In the genomic region with DNA sequence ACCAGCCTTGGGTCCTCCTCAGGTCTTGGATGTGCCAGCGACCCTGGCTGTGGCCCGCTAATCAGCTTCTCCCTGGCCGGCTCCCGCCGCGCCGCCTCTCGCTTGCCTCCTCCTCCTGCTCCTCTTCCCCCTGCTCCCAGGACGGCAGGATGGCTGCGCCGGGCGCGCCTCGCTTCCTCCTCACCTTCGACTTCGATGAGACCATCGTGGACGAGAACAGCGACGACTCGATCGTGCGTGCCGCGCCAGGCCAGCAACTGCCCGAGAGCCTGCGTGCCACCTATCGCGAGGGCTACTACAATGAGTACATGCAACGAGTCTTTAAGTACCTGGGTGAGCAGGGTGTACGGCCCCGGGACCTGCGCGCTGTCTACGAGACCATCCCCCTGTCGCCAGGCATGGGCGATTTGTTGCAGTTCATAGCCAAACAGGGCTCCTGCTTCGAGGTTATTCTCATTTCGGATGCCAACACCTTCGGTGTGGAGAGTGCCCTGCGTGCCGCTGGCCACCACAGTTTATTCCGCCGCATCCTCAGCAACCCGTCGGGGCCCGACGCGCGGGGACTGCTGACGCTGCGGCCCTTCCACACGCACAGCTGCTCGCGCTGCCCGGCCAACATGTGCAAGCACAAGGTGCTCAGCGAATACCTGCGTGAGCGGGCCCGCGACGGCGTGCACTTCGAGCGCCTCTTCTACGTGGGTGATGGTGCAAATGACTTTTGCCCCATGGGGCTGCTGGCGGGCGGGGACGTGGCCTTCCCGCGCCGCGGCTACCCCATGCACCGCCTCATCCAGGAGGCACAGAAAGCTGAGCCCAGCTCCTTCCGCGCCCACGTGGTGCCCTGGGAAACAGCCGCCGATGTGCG, we compare ENCODE assay signal across 8 mouse cellular contexts. TPM values are rescaled to one million over a fixed set of nuclear protein-coding genes. Genes with fewer than 3 reads are reported as not detected.
A peak's percentile ranks its signal among the peaks of the same experiment; 100 is the strongest.
DNase-seq lines count a peak whose midpoint lies in the region; ATAC-seq and TF ChIP-seq lines count a peak whose summit lies in the region.

No protein-coding gene starts in this region.

- WGBS in spleen, adult 2 months: 6% methylated on average over 80 of the region's 80 CpGs
- WGBS in forebrain, embryonic 15.5 days: 2% methylated on average over 80 of the region's 80 CpGs
- WGBS in limb, embryonic 10.5 days: 4% methylated on average over 80 of the region's 80 CpGs
- WGBS in neural tube, embryonic 13.5 days: 2% methylated on average over 80 of the region's 80 CpGs

- no peak for TF ChIP-seq CTCF in spleen, adult 2 months (IDR thresholded peaks at IDR 0.05; ENCODE audit: extremely low read depth, insufficient read depth, insufficient read length, insufficient replicate concordance)

- no peaks in the 10 kb centered on the region for H3K9me3 ChIP-seq in forebrain, embryonic 15.5 days
- no peaks in the 10 kb centered on the region for H3K9me3 ChIP-seq in limb, embryonic 10.5 days (replicated peaks)
- no peaks in the 10 kb centered on the region for H3K9me3 ChIP-seq in neural tube, embryonic 13.5 days

- H3K9ac ChIP-seq in forebrain, embryonic 15.5 days (replicated peaks): peak overlapping the region; percentile 2; the same call in 1 of the 2 replicates
- H3K9ac ChIP-seq in neural tube, embryonic 13.5 days: peak overlapping the region; percentile 34; the same call in 1 of the 2 replicates

- H3K4me1 ChIP-seq in spleen, adult 2 months (ENCODE audit: control insufficient read depth, insufficient read depth, insufficient read length): peaks cover 43% of the 10 kb centered on the region
- peaks cover 25% of the 10 kb centered on the region for H3K4me1 ChIP-seq in forebrain, embryonic 15.5 days
- H3K4me1 ChIP-seq in limb, embryonic 10.5 days: peaks cover 46% of the 10 kb centered on the region
- H3K4me1 ChIP-seq in neural tube, embryonic 13.5 days (replicated peaks): peaks cover 37% of the 10 kb centered on the region

- H3K27ac ChIP-seq in spleen, adult 2 months (ENCODE audit: insufficient read depth, low read length): no peak overlapping the region
- H3K27ac ChIP-seq in forebrain, embryonic 15.5 days (replicated peaks): no peak overlapping the region
- no peak overlapping the region for H3K27ac ChIP-seq in limb, embryonic 10.5 days
- no peak overlapping the region for H3K27ac ChIP-seq in neural tube, embryonic 13.5 days (replicated peaks)

- peak overlapping the region; percentile 44 for H3K4me3 ChIP-seq in spleen, adult 2 months (ENCODE audit: extremely low read depth, insufficient read depth, insufficient read length)
- H3K4me3 ChIP-seq in forebrain, embryonic 15.5 days: peak overlapping the region; percentile 22
- peak overlapping the region; percentile 37 for H3K4me3 ChIP-seq in limb, embryonic 10.5 days
- H3K4me3 ChIP-seq in neural tube, embryonic 13.5 days: peak overlapping the region; percentile 25

- no peak for TF ChIP-seq POLR2A in spleen, adult 2 months (IDR thresholded peaks at IDR 0.05; ENCODE audit: low read depth, low read length)

- H3K27me3 ChIP-seq in spleen, adult 2 months (ENCODE audit: control insufficient read depth, insufficient read depth, low read length): peaks cover 1% of the 10 kb centered on the region; the same call in 1 of the 2 replicates
- peaks cover 94% of the 10 kb centered on the region for H3K27me3 ChIP-seq in forebrain, embryonic 15.5 days
- peaks cover 100% of the 10 kb centered on the region for H3K27me3 ChIP-seq in limb, embryonic 10.5 days (ENCODE audit: low read depth, poor library complexity, severe bottlenecking)
- peaks cover 96% of the 10 kb centered on the region for H3K27me3 ChIP-seq in neural tube, embryonic 13.5 days

- peak in 1 of 2 experiments; percentile 34 for DNase-seq in spleen, adult 2 months (ENCODE audit: low read depth in 1 of 2, low spot score in 2 of 2)
- DNase-seq in spleen, adult 12 weeks (ENCODE audit: low spot score): no peak
- peak; percentile 66 for DNase-seq in limb, embryonic 10.5 days (ENCODE audit: low spot score)
- DNase-seq in adrenal gland, postnatal 25 days: no peak
- no peak for DNase-seq in right cerebral cortex, postnatal 25 days
- DNase-seq in urinary bladder, postnatal 25 days (ENCODE audit: low spot score): no peak

- peak overlapping the region; percentile 18 for H3K4me2 ChIP-seq in forebrain, embryonic 15.5 days (replicated peaks)
- H3K4me2 ChIP-seq in neural tube, embryonic 13.5 days: peak overlapping the region; percentile 51

- peaks cover 15% of the 10 kb centered on the region for H3K36me3 ChIP-seq in spleen, adult 2 months (ENCODE audit: control insufficient read depth, insufficient read depth, low read length)
- no peaks in the 10 kb centered on the region for H3K36me3 ChIP-seq in forebrain, embryonic 15.5 days
- H3K36me3 ChIP-seq in limb, embryonic 10.5 days: no peaks in the 10 kb centered on the region
- no peaks in the 10 kb centered on the region for H3K36me3 ChIP-seq in neural tube, embryonic 13.5 days

- no peak for ATAC-seq in forebrain, embryonic 15.5 days (replicated peaks)
- ATAC-seq in neural tube, embryonic 13.5 days (ENCODE audit: low read depth): no peak

RNA-seq across cellular contexts. Expression of gene Phospho1, which starts 6.3 kb away (rescaled TPM):
- polyA plus RNA-seq in spleen, adult 2 months (2012; rRNA removed): 34.5 and 42.5 TPM in 2 replicates
- 0.23 TPM in 1 of 2 replicates, not detected in the other for polyA plus RNA-seq in forebrain, embryonic 15.5 days (2015; fragmentation: Nextera tagmentation; extraction: Ambion mirVana)
- polyA plus RNA-seq in limb, embryonic 10.5 days (2016; fragmentation: Nextera tagmentation; extraction: Ambion mirVana): not detected in 2 replicates
- polyA plus RNA-seq in neural tube, embryonic 13.5 days (2015; fragmentation: Nextera tagmentation; extraction: Ambion mirVana): not detected in 2 replicates
- total RNA-seq in adrenal gland, postnatal 25 days (2021): 133 and 225 TPM in 2 replicates

RNA-seq across cellular contexts. Expression of gene Gngt2, which starts 6.4 kb away (rescaled TPM):
- 28.3 and 30.4 TPM in 2 replicates for polyA plus RNA-seq in spleen, adult 2 months (2012; rRNA removed)
- polyA plus RNA-seq in forebrain, embryonic 15.5 days (2015; fragmentation: Nextera tagmentation; extraction: Ambion mirVana): 2.5 and 2.6 TPM in 2 replicates
- 8.9 and 9.3 TPM in 2 replicates for polyA plus RNA-seq in limb, embryonic 10.5 days (2016; fragmentation: Nextera tagmentation; extraction: Ambion mirVana)
- 3.2 and 4.6 TPM in 2 replicates for polyA plus RNA-seq in neural tube, embryonic 13.5 days (2015; fragmentation: Nextera tagmentation; extraction: Ambion mirVana)
- total RNA-seq in adrenal gland, postnatal 25 days (2021): 16.2 and 20.1 TPM in 2 replicates

RNA-seq across cellular contexts. Expression of gene Abi3, which starts 11.6 kb away (rescaled TPM):
- polyA plus RNA-seq in spleen, adult 2 months (2012; rRNA removed): 166 and 238 TPM in 2 replicates
- polyA plus RNA-seq in forebrain, embryonic 15.5 days (2015; fragmentation: Nextera tagmentation; extraction: Ambion mirVana): 1.7 and 2.0 TPM in 2 replicates
- 4.0 and 4.4 TPM in 2 replicates for polyA plus RNA-seq in limb, embryonic 10.5 days (2016; fragmentation: Nextera tagmentation; extraction: Ambion mirVana)
- 2.5 and 2.6 TPM in 2 replicates for polyA plus RNA-seq in neural tube, embryonic 13.5 days (2015; fragmentation: Nextera tagmentation; extraction: Ambion mirVana)
- 15.2 and 16.7 TPM in 2 replicates for total RNA-seq in adrenal gland, postnatal 25 days (2021)

Comparison
In these comparisons a context has a peak if more than half of its experiments do, and no peak if none do; other contexts are left out.
1. RNA of gene Phospho1, which starts 6.3 kb away (polyA plus RNA-seq): 34.5 to 42.5 TPM in spleen, adult 2 months; 0.23 TPM in forebrain, embryonic 15.5 days, not detected in neural tube, embryonic 13.5 days and not detected in limb, embryonic 10.5 days; every median in the first group is over 10 times any median in the second.
2. RNA of gene Abi3, which starts 11.6 kb away (polyA plus RNA-seq): 166 to 238 TPM in spleen, adult 2 months; 4.0 to 4.4 TPM in limb, embryonic 10.5 days, 2.5 to 2.6 TPM in neural tube, embryonic 13.5 days and 1.7 to 2.0 TPM in forebrain, embryonic 15.5 days; every median in the first group is over 10 times any median in the second.
3. Peak in every context shown above with its lines, with median percentiles within 50 percentile points of each other: H3K4me3 ChIP-seq.